Mouse (Mus musculus): ENCODE measurements around the gene Kcnk16. TPM values are rescaled to one million over a fixed set of nuclear protein-coding genes. Genes with fewer than 3 reads are reported as not detected.
"Not testable (repeated sequence)": the region's sequence is repeated elsewhere in the genome, so short reads cannot be mapped to it uniquely, and the experiment has no call there.

Kcnk16 gene
- polyA plus RNA-seq (2015; fragmentation: Nextera tagmentation; extraction: Ambion mirVana) = 0.09 TPM in 1 of 2 replicates, not detected in the other

- H3K27ac ChIP-seq (ENCODE audit: low read depth, low read length) = no peak within 1 kb of the TSS
- no peaks in the 10 kb centered on the region for H3K36me3 ChIP-seq (ENCODE audit: control insufficient read depth, insufficient read depth, low read length)
- H3K9me3 ChIP-seq (ENCODE audit: control insufficient read depth, low read length) = peaks cover 2% of the 10 kb centered on the region; the same call in 1 of the 2 replicates
- no peak within 1 kb of the TSS for H3K4me2 ChIP-seq (ENCODE audit: low read length)
- WGBS = 74% methylated on average over 6 of the region's 6 CpGs
- H3K27me3 ChIP-seq (replicated peaks; ENCODE audit: control insufficient read depth, insufficient read depth, low read length) = no peaks in the 10 kb centered on the region
- no peaks in the 10 kb centered on the region for H3K4me1 ChIP-seq (ENCODE audit: control insufficient read depth, insufficient read depth, low read depth, low read length)
- no peak within 1 kb of the TSS for H3K4me3 ChIP-seq (ENCODE audit: low read length)
- H3K9ac ChIP-seq (ENCODE audit: low read depth, low read length) = no peak within 1 kb of the TSS
- no peak for ATAC-seq
Measured at GRCm38 (mm10) chr14:20269082-20269809, at the start of gene Kcnk16. TSS of gene Kcnk16 (minus strand) at chr14:20269199.

- no peak overlapping the region for H3K4me2 ChIP-seq (ENCODE audit: low read length)
- ATAC-seq = no peak
- no peak overlapping the region for H3K27ac ChIP-seq (ENCODE audit: low read depth, low read length)
- no peak overlapping the region for H3K4me3 ChIP-seq (ENCODE audit: low read length)
- H3K36me3 ChIP-seq (ENCODE audit: control insufficient read depth, insufficient read depth, low read length) = 0 out of 2 replicates have a peak, but pooled peaks cover 3% of the 10 kb centered on the region
- WGBS = 90% methylated on average over 1 of the region's 1 CpGs
- no peaks in the 10 kb centered on the region for H3K9me3 ChIP-seq (ENCODE audit: control insufficient read depth, low read length)
- H3K27me3 ChIP-seq (replicated peaks; ENCODE audit: control insufficient read depth, insufficient read depth, low read length) = no peaks in the 10 kb centered on the region
- H3K4me1 ChIP-seq (ENCODE audit: control insufficient read depth, insufficient read depth, low read depth, low read length) = no peaks in the 10 kb centered on the region
- H3K9ac ChIP-seq (ENCODE audit: low read depth, low read length) = no peak overlapping the region
Measured at GRCm38 (mm10) chr14:20315137-20315536, 46.1 kb upstream of the Kcnk16 start.

GRCm38 (mm10) chr14:20305085-20305484 is 36.1 kb upstream of the Kcnk16 start:
- not testable (repeated sequence) for H3K4me1 ChIP-seq (ENCODE audit: control insufficient read depth, insufficient read depth, low read depth, low read length); H3K27ac ChIP-seq (ENCODE audit: low read depth, low read length); ATAC-seq; H3K36me3 ChIP-seq (ENCODE audit: control insufficient read depth, insufficient read depth, low read length); H3K9ac ChIP-seq (ENCODE audit: low read depth, low read length); H3K9me3 ChIP-seq (ENCODE audit: control insufficient read depth, low read length); H3K4me2 ChIP-seq (ENCODE audit: low read length); H3K4me3 ChIP-seq (ENCODE audit: low read length); H3K27me3 ChIP-seq (replicated peaks; ENCODE audit: control insufficient read depth, insufficient read depth, low read length)
- 69% methylated on average over 2 of the region's 2 CpGs for WGBS

- WGBS = 83% methylated on average over 3 of the region's 3 CpGs
- Histone ChIP-seq H3K9me3 (ENCODE audit: control insufficient read depth, low read length) (no peaks in the 10 kb centered on the region), H3K9ac (ENCODE audit: low read depth, low read length) (no peak overlapping the region), H3K27ac (ENCODE audit: low read depth, low read length) (no peak overlapping the region), H3K4me2 (ENCODE audit: low read length) (no peak overlapping the region), H3K27me3 (replicated peaks; ENCODE audit: control insufficient read depth, insufficient read depth, low read length) (no peaks in the 10 kb centered on the region), H3K4me1 (ENCODE audit: control insufficient read depth, insufficient read depth, low read depth, low read length) (peaks cover 4% of the 10 kb centered on the region), H3K4me3 (ENCODE audit: low read length) (no peak overlapping the region), H3K36me3 (ENCODE audit: control insufficient read depth, insufficient read depth, low read length) (no peaks in the 10 kb centered on the region)
- no peak for ATAC-seq
Measured at GRCm38 (mm10) chr14:20298131-20298530, 29.1 kb upstream of the Kcnk16 start.

GRCm38 (mm10) chr14:20297616-20298015 is 28.6 kb upstream of the Kcnk16 start:
- Histone ChIP-seq H3K27ac (ENCODE audit: low read depth, low read length) (no peak overlapping the region), H3K9me3 (ENCODE audit: control insufficient read depth, low read length) (no peaks in the 10 kb centered on the region), H3K4me1 (ENCODE audit: control insufficient read depth, insufficient read depth, low read depth, low read length) (peaks cover 4% of the 10 kb centered on the region), H3K4me3 (ENCODE audit: low read length) (no peak overlapping the region), H3K9ac (ENCODE audit: low read depth, low read length) (no peak overlapping the region), H3K27me3 (replicated peaks; ENCODE audit: control insufficient read depth, insufficient read depth, low read length) (no peaks in the 10 kb centered on the region), H3K4me2 (ENCODE audit: low read length) (no peak overlapping the region), H3K36me3 (ENCODE audit: control insufficient read depth, insufficient read depth, low read length) (no peaks in the 10 kb centered on the region)
- WGBS = 81% methylated on average over 3 of the region's 3 CpGs
- ATAC-seq = no peak

GRCm38 (mm10) chr14:20294947-20295346 is 25.9 kb upstream of the Kcnk16 start:
- Histone ChIP-seq H3K4me3 (ENCODE audit: low read length) (peak overlapping the region; percentile 50), H3K27ac (ENCODE audit: low read depth, low read length) (no peak overlapping the region), H3K9ac (ENCODE audit: low read depth, low read length) (peak overlapping the region; percentile 36), H3K27me3 (replicated peaks; ENCODE audit: control insufficient read depth, insufficient read depth, low read length) (no peaks in the 10 kb centered on the region), H3K4me1 (ENCODE audit: control insufficient read depth, insufficient read depth, low read depth, low read length) (peaks cover 4% of the 10 kb centered on the region), H3K36me3 (ENCODE audit: control insufficient read depth, insufficient read depth, low read length) (no peaks in the 10 kb centered on the region), H3K4me2 (ENCODE audit: low read length) (peak overlapping the region; percentile 71), H3K9me3 (ENCODE audit: control insufficient read depth, low read length) (no peaks in the 10 kb centered on the region)
- no peak for ATAC-seq
- 42% methylated on average over 8 of the region's 8 CpGs for WGBS

GRCm38 (mm10) chr14:20294117-20294892 is 25.3 kb upstream of the Kcnk16 start, which contains the start of gene Nudt13:
TSS of gene Nudt13 (plus strand) at chr14:20294697.
- H3K4me3 ChIP-seq (ENCODE audit: low read length) = peak within 1 kb of the TSS; percentile 50
- peaks cover 4% of the 10 kb centered on the region for H3K4me1 ChIP-seq (ENCODE audit: control insufficient read depth, insufficient read depth, low read depth, low read length)
- peak; percentile 97 for ATAC-seq
- H3K9me3 ChIP-seq (ENCODE audit: control insufficient read depth, low read length) = no peaks in the 10 kb centered on the region
- WGBS = 23% methylated on average over 14 of the region's 14 CpGs
- peak within 1 kb of the TSS; percentile 53 for H3K9ac ChIP-seq (ENCODE audit: low read depth, low read length)
- peak within 1 kb of the TSS; percentile 71 for H3K4me2 ChIP-seq (ENCODE audit: low read length)
- H3K36me3 ChIP-seq (ENCODE audit: control insufficient read depth, insufficient read depth, low read length) = no peaks in the 10 kb centered on the region
- H3K27me3 ChIP-seq (replicated peaks; ENCODE audit: control insufficient read depth, insufficient read depth, low read length) = no peaks in the 10 kb centered on the region
- H3K27ac ChIP-seq (ENCODE audit: low read depth, low read length) = no peak within 1 kb of the TSS

- 45% methylated on average over 4 of the region's 4 CpGs for WGBS
- H3K27ac ChIP-seq (ENCODE audit: low read depth, low read length) = no peak overlapping the region
Measured at GRCm38 (mm10) chr14:20291391-20291790, 22.4 kb upstream of the Kcnk16 start.

GRCm38 (mm10) chr14:20268421-20268820 is 578 bp downstream of the Kcnk16 start:
- 74% methylated on average over 6 of the region's 6 CpGs for WGBS
- Histone ChIP-seq H3K4me2 (ENCODE audit: low read length) (no peak overlapping the region), H3K27me3 (replicated peaks; ENCODE audit: control insufficient read depth, insufficient read depth, low read length) (no peaks in the 10 kb centered on the region), H3K4me3 (ENCODE audit: low read length) (no peak overlapping the region), H3K9me3 (ENCODE audit: control insufficient read depth, low read length) (no peaks in the 10 kb centered on the region), H3K27ac (ENCODE audit: low read depth, low read length) (no peak overlapping the region), H3K36me3 (ENCODE audit: control insufficient read depth, insufficient read depth, low read length) (no peaks in the 10 kb centered on the region), H3K4me1 (ENCODE audit: control insufficient read depth, insufficient read depth, low read depth, low read length) (no peaks in the 10 kb centered on the region), H3K9ac (ENCODE audit: low read depth, low read length) (no peak overlapping the region)
- ATAC-seq = no peak

More at GRCm38 (mm10) chr14:20291391-20291790, 22.4 kb upstream of the Kcnk16 start:
- Histone ChIP-seq H3K36me3 (ENCODE audit: control insufficient read depth, insufficient read depth, low read length) (no peaks in the 10 kb centered on the region), H3K4me2 (ENCODE audit: low read length) (no peak overlapping the region), H3K4me3 (ENCODE audit: low read length) (no peak overlapping the region), H3K27me3 (replicated peaks; ENCODE audit: control insufficient read depth, insufficient read depth, low read length) (no peaks in the 10 kb centered on the region), H3K4me1 (ENCODE audit: control insufficient read depth, insufficient read depth, low read depth, low read length) (peaks cover 4% of the 10 kb centered on the region), H3K9me3 (ENCODE audit: control insufficient read depth, low read length) (no peaks in the 10 kb centered on the region), H3K9ac (ENCODE audit: low read depth, low read length) (no peak overlapping the region)
- no peak for ATAC-seq

Data from hindbrain, embryonic 16.5 days (tissue).